Mouse (Mus musculus) myocyte (in vitro differentiated cells): ENCODE results near the gene Chrm4.

ENCODE experiments used
- CEBPB ChIP-seq: IDR thresholded peaks from 2 replicates; pipeline ENCODE4 v1.6.1; 2011; ENCODE audit warnings: mild to moderate bottlenecking, moderate library complexity; ENCODE audit not compliant: poor library complexity, insufficient read depth, severe bottlenecking
- E2F4 ChIP-seq: IDR thresholded peaks from one replicate; pipeline ENCODE4 v1.6.1; 2011; ENCODE audit warnings: mild to moderate bottlenecking, control low read depth, moderate library complexity; ENCODE audit not compliant: insufficient read depth
- MAX ChIP-seq: IDR thresholded peaks from one replicate; pipeline ENCODE4 v1.6.1; 2011; ENCODE audit warnings: low read depth, mild to moderate bottlenecking, control low read depth
- POLR2A ChIP-seq: IDR thresholded peaks from one replicate; pipeline ENCODE4 v1.6.1; 2011; ENCODE audit warnings: low read depth, mild to moderate bottlenecking, control low read depth, moderate library complexity; ENCODE audit not compliant: insufficient read length
- POLR2AphosphoS2 ChIP-seq: IDR thresholded peaks from one replicate; pipeline ENCODE4 v1.6.1; 2011; ENCODE audit warnings: low read depth, control low read depth; ENCODE audit not compliant: insufficient read length
- REST ChIP-seq: IDR thresholded peaks from one replicate; pipeline ENCODE4 v1.6.1; 2011; ENCODE audit warnings: mild to moderate bottlenecking, control low read depth, moderate library complexity; ENCODE audit not compliant: insufficient read depth, insufficient read length
- SRF ChIP-seq: IDR thresholded peaks from one replicate; pipeline ENCODE4 v1.6.1; 2011; ENCODE audit warnings: low read depth; ENCODE audit not compliant: control insufficient read depth, insufficient read length
- TCF12 ChIP-seq: IDR thresholded peaks from one replicate; pipeline ENCODE4 v1.6.1; 2011; ENCODE audit warnings: mild to moderate bottlenecking, control low read depth; ENCODE audit not compliant: poor library complexity, insufficient read depth, severe bottlenecking
- TCF3 ChIP-seq: IDR thresholded peaks from one replicate; pipeline ENCODE4 v1.6.1; 2011; ENCODE audit warnings: low read depth, control low read depth; ENCODE audit not compliant: insufficient read length
- USF1 ChIP-seq: IDR thresholded peaks from one replicate; pipeline ENCODE4 v1.6.1; 2011; ENCODE audit warnings: low read depth, mild to moderate bottlenecking, control low read depth, moderate library complexity

DNA sequence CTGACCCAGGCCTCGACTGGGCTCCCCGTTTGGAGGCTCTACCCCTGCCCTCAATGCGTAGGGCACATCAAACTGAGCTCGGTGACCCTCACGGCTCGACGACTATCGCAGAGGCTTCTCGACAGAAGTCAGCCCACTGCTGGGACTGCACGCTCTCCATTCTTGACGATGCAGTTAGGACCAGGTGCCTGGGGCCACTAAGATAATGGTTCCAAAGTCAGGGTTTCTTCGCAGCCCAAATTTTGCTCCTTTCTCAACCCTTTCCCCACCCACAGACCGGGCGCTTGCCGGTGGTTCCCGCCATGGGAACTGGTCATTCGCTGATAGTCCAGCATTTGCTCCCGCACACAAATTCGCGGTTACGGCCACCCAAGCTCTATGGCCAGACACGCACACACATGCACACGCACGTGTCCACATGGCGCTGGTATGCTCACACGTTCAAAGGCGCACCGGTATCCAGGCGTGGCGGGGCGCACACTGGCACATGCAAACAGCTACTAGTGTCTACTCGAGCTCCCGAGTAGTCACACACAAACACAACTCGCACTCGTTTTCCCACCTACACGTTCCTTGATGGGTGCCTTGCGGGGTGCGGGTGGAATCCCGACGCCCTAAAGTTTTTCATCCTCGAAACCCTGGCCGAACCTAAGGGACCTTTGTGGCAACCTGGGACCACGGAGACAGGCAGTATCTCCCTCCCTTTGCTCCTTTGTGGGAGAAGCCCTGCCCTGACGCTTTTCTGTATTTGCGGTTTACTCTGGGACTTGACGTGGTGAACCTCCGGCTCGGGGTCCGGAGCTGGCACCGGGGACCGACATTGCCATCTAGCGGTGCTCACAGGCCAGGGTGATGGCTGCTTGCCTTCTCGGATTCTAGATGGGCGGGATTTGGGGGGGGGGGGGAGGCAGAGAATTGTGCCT is 3.4 kb upstream of the Chrm4 start:
- TF ChIP-seq E2F4 (no peak), USF1 (no peak), POLR2A (no peak), REST (no peak), MAX (no peak), TCF12 (no peak), CEBPB (no peak), SRF (no peak), TCF3 (no peak), POLR2AphosphoS2 (no peak)
